Mouse (Mus musculus): ENCODE data around the gene Slc38a8. TPM values are rescaled to one million over a fixed set of nuclear protein-coding genes. Genes with fewer than 3 reads are reported as not detected.

The Slc38a8 gene
- total and polyA plus RNA-seq, 2 experiments from 2014 or later: 0.12 to 0.16 TPM

- no peaks in the 10 kb centered on the region for H3K9me3 ChIP-seq (ENCODE audit: low read length)
- ATAC-seq (ENCODE audit: low FRiP score) (no peak), DNase-seq (ENCODE audit: low spot score) (no peak)
- H3K27me3 ChIP-seq (ENCODE audit: insufficient read depth, low read length): no peaks in the 10 kb centered on the region
- H3K4me1 ChIP-seq (ENCODE audit: insufficient read depth, low read length): 0 out of 2 replicates have a peak, but pooled peaks cover 3% of the 10 kb centered on the region
- no peak overlapping the region for H3K4me2 ChIP-seq (ENCODE audit: low read depth, low read length, poor library complexity, severe bottlenecking)
- H3K36me3 ChIP-seq (ENCODE audit: insufficient read depth, low read length): no peaks in the 10 kb centered on the region
- no peak overlapping the region for H3K4me3 ChIP-seq (ENCODE audit: low read depth, low read length)
- no peak overlapping the region for H3K27ac ChIP-seq (ENCODE audit: low read depth, low read length)
- 12% methylated on average over 9 of the region's 9 CpGs for WGBS
- TF ChIP-seq CTCF (IDR thresholded peaks at IDR 0.05): no peak
- H3K9ac ChIP-seq (replicated peaks; ENCODE audit: low read length, poor library complexity, severe bottlenecking): no peak overlapping the region
These were observed 64.6 kb downstream of the Slc38a8 start for GRCm38 (mm10) chr8:119436933-119437332.

DNA sequence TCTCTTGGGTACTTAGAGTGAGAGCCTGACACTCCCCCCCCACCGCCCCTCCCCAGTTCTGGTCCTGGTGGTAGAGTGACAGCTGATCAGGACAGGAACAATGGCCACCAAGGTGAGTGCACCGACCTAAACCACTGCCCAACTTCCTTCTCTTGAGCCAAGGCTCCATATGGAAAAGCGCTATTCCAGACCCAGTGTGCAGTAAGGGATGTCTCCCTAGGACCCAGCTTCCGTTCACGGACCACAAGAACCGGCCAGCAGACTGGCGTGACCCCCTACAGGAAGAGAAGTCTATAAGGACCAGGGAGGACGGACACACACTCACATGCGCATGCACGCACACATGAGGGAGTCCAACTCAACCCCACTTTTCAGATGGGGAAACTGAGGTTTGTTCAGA is 65.2 kb downstream of the Slc38a8 start:
- WGBS: 88% methylated on average over 10 of the region's 10 CpGs
- no peak overlapping the region for H3K9ac ChIP-seq (replicated peaks; ENCODE audit: low read length, poor library complexity, severe bottlenecking)
- TF ChIP-seq CTCF (IDR thresholded peaks at IDR 0.05): no peak

DNA sequence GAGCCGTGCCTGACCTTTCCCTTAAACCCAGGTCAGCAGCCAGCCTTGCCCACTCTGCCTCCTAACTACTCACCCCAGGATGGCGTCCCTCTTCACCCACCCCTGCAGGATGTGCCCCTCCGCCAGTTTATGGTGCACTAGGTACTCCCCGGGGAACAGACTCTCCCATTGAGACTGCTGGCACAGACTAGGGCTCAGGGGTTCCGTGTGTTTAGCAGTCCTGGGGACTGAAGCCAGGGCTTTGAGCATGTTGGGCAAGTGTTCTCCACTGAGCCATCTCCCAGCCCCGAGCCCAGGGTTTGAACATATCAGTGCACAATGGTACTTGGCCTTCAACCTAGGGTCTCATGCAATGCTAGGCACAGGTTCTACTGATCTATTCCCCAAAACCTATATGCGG is 66.0 kb downstream of the Slc38a8 start:
- Histone ChIP-seq H3K4me2 (ENCODE audit: low read depth, low read length, poor library complexity, severe bottlenecking) (no peak overlapping the region), H3K4me1 (ENCODE audit: insufficient read depth, low read length) (no peaks in the 10 kb centered on the region), H3K9me3 (ENCODE audit: low read length) (no peaks in the 10 kb centered on the region), H3K9ac (replicated peaks; ENCODE audit: low read length, poor library complexity, severe bottlenecking) (no peak overlapping the region), H3K27me3 (ENCODE audit: insufficient read depth, low read length) (no peaks in the 10 kb centered on the region), H3K36me3 (ENCODE audit: insufficient read depth, low read length) (no peaks in the 10 kb centered on the region), H3K4me3 (ENCODE audit: low read depth, low read length) (no peak overlapping the region), H3K27ac (ENCODE audit: low read depth, low read length) (no peak overlapping the region)
- DNase-seq (ENCODE audit: low spot score) (no peak), ATAC-seq (ENCODE audit: low FRiP score) (no peak)
- WGBS: 86% methylated on average over 7 of the region's 7 CpGs
- no peak for TF ChIP-seq CTCF (IDR thresholded peaks at IDR 0.05)

More for the DNA sequence above, 65.2 kb downstream of the Slc38a8 start:
- ATAC-seq (ENCODE audit: low FRiP score) (no peak), DNase-seq (ENCODE audit: low spot score) (no peak)
- Histone ChIP-seq H3K27ac (ENCODE audit: low read depth, low read length) (no peak overlapping the region), H3K9me3 (ENCODE audit: low read length) (no peaks in the 10 kb centered on the region), H3K4me1 (ENCODE audit: insufficient read depth, low read length) (0 out of 2 replicates have a peak, but pooled peaks cover 3% of the 10 kb centered on the region), H3K4me2 (ENCODE audit: low read depth, low read length, poor library complexity, severe bottlenecking) (no peak overlapping the region), H3K36me3 (ENCODE audit: insufficient read depth, low read length) (no peaks in the 10 kb centered on the region), H3K27me3 (ENCODE audit: insufficient read depth, low read length) (no peaks in the 10 kb centered on the region), H3K4me3 (ENCODE audit: low read depth, low read length) (no peak overlapping the region)

- H3K27me3 ChIP-seq (ENCODE audit: insufficient read depth, low read length): no peaks in the 10 kb centered on the region
- H3K9ac ChIP-seq (replicated peaks; ENCODE audit: low read length, poor library complexity, severe bottlenecking): no peak overlapping the region
- no peaks in the 10 kb centered on the region for H3K4me1 ChIP-seq (ENCODE audit: insufficient read depth, low read length)
- DNase-seq (ENCODE audit: low spot score) (no peak), ATAC-seq (ENCODE audit: low FRiP score) (no peak)
- TF ChIP-seq CTCF (IDR thresholded peaks at IDR 0.05): no peak
- no peak overlapping the region for H3K4me3 ChIP-seq (ENCODE audit: low read depth, low read length)
- H3K9me3 ChIP-seq (ENCODE audit: low read length): no peaks in the 10 kb centered on the region
- no peak overlapping the region for H3K27ac ChIP-seq (ENCODE audit: low read depth, low read length)
- 91% methylated on average over 6 of the region's 6 CpGs for WGBS
- H3K36me3 ChIP-seq (ENCODE audit: insufficient read depth, low read length): no peaks in the 10 kb centered on the region
- no peak overlapping the region for H3K4me2 ChIP-seq (ENCODE audit: low read depth, low read length, poor library complexity, severe bottlenecking)
These were observed 66.9 kb downstream of the Slc38a8 start for GRCm38 (mm10) chr8:119434569-119434968.

- ATAC-seq (ENCODE audit: low FRiP score): no peak
- no peak within 1 kb of the TSS for H3K4me3 ChIP-seq (ENCODE audit: low read depth, low read length)
- H3K9me3 ChIP-seq (ENCODE audit: low read length): no peaks in the 10 kb centered on the region
- no peaks in the 10 kb centered on the region for H3K27me3 ChIP-seq (ENCODE audit: insufficient read depth, low read length)
- no peak within 1 kb of the TSS for H3K9ac ChIP-seq (replicated peaks; ENCODE audit: low read length, poor library complexity, severe bottlenecking)
- no peak for DNase-seq (ENCODE audit: low spot score)
- H3K27ac ChIP-seq (ENCODE audit: low read depth, low read length): no peak within 1 kb of the TSS
- H3K4me2 ChIP-seq (ENCODE audit: low read depth, low read length, poor library complexity, severe bottlenecking): no peak within 1 kb of the TSS
- H3K4me1 ChIP-seq (ENCODE audit: insufficient read depth, low read length): no peaks in the 10 kb centered on the region
- 89% methylated on average over 13 of the region's 13 CpGs for WGBS
- H3K36me3 ChIP-seq (ENCODE audit: insufficient read depth, low read length): no peaks in the 10 kb centered on the region
- no peak for TF ChIP-seq CTCF (IDR thresholded peaks at IDR 0.05)
These were observed 67.8 kb downstream of the Slc38a8 start, which contains the start of gene Osgin1 for GRCm38 (mm10) chr8:119433582-119434174. Gene Osgin1 (plus strand): TSS chr8:119434124.

DNA sequence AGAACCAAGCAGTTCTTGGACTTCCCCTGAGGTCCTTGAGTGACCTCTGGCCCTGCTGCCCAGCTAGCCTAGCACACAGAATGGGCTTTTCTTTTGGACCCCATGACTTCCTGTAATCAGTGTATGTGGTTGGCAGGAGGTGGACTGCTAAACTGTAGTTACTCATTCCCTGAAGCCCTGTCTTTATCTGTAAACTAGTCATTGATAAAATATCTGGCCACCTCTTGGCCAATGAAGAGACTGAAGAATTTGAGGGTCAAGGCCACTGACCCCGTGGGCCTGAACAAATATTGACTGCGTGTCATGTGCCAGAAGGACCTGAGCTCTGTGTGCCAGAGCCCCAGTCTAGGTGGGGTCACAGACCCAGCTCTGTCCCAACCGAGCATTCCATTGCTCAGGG is 69.1 kb downstream of the Slc38a8 start:
- ATAC-seq (ENCODE audit: low FRiP score) (no peak), DNase-seq (ENCODE audit: low spot score) (no peak)
- Histone ChIP-seq H3K9me3 (ENCODE audit: low read length) (no peaks in the 10 kb centered on the region), H3K4me3 (ENCODE audit: low read depth, low read length) (no peak overlapping the region), H3K4me1 (ENCODE audit: insufficient read depth, low read length) (no peaks in the 10 kb centered on the region), H3K27ac (ENCODE audit: low read depth, low read length) (no peak overlapping the region), H3K4me2 (ENCODE audit: low read depth, low read length, poor library complexity, severe bottlenecking) (no peak overlapping the region), H3K27me3 (ENCODE audit: insufficient read depth, low read length) (no peaks in the 10 kb centered on the region), H3K9ac (replicated peaks; ENCODE audit: low read length, poor library complexity, severe bottlenecking) (no peak overlapping the region), H3K36me3 (ENCODE audit: insufficient read depth, low read length) (no peaks in the 10 kb centered on the region)
- no peak for TF ChIP-seq CTCF (IDR thresholded peaks at IDR 0.05)
- 62% methylated on average over 3 of the region's 3 CpGs for WGBS
